Comparison of ENCODE assay signal across 8 mouse cellular contexts in genomic region chr7:144180885-144181284, GRCm38 (mm10).
DNase-seq lines count a peak whose midpoint lies in the region; ATAC-seq lines count a peak whose summit lies in the region.

No protein-coding gene starts in this region.

- no peaks in the 10 kb centered on the region for H3K36me3 ChIP-seq in kidney, embryonic 14.5 days (ENCODE audit: control insufficient read depth, insufficient read depth, low read length)
- H3K36me3 ChIP-seq in liver, embryonic 13.5 days, result no peaks in the 10 kb centered on the region
- H3K36me3 ChIP-seq in neural tube, embryonic 14.5 days (ENCODE audit: control insufficient read depth, insufficient read depth, low read length), result no peaks in the 10 kb centered on the region

- peak; percentile 12 for DNase-seq in kidney, adult 11 months
- DNase-seq in adrenal gland, adult 18-20 months (ENCODE audit: low spot score in 2 of 2), result peak; percentile 46 to 56
- DNase-seq in embryo, embryonic 11 days, result peak; percentile 79
- peak; percentile 58 for DNase-seq in induced T-regulatory cell, adult 2 months (ENCODE audit: low read depth)
- peak; percentile 8 for DNase-seq in liver, embryonic 13.5 days
- DNase-seq in thymus, postnatal 14 days, result peak; percentile 49

- H3K27me3 ChIP-seq in kidney, embryonic 14.5 days (ENCODE audit: control insufficient read depth, insufficient read depth, low read length), result peaks cover 7% of the 10 kb centered on the region; the same call in 1 of the 2 replicates
- peaks cover 15% of the 10 kb centered on the region for H3K27me3 ChIP-seq in liver, embryonic 13.5 days
- H3K27me3 ChIP-seq in neural tube, embryonic 14.5 days (ENCODE audit: control insufficient read depth, insufficient read depth, low read length), result no peaks in the 10 kb centered on the region

- H3K4me3 ChIP-seq in kidney, embryonic 14.5 days (ENCODE audit: low read length), result no peak overlapping the region
- no peak overlapping the region for H3K4me3 ChIP-seq in liver, embryonic 13.5 days (replicated peaks)
- H3K4me3 ChIP-seq in neural tube, embryonic 14.5 days (ENCODE audit: low read depth, low read length), result no peak overlapping the region

- 29% methylated on average over 6 of the region's 6 CpGs for WGBS in kidney, embryonic 14.5 days
- WGBS in liver, embryonic 13.5 days (ENCODE audit: insufficient replicate concordance), result 20% methylated on average over 6 of the region's 6 CpGs
- WGBS in neural tube, embryonic 14.5 days, result 15% methylated on average over 6 of the region's 6 CpGs

- H3K4me1 ChIP-seq in kidney, embryonic 14.5 days (ENCODE audit: control insufficient read depth, insufficient read depth, low read length), result peaks cover 6% of the 10 kb centered on the region; the same call in 1 of the 2 replicates
- H3K4me1 ChIP-seq in liver, embryonic 13.5 days (replicated peaks), result no peaks in the 10 kb centered on the region
- peaks cover 9% of the 10 kb centered on the region; the same call in 1 of the 2 replicates for H3K4me1 ChIP-seq in neural tube, embryonic 14.5 days (ENCODE audit: control insufficient read depth, insufficient read depth, low read length)

- no peak overlapping the region for H3K27ac ChIP-seq in kidney, embryonic 14.5 days (ENCODE audit: low read depth, low read length)
- H3K27ac ChIP-seq in liver, embryonic 13.5 days, result no peak overlapping the region
- H3K27ac ChIP-seq in neural tube, embryonic 14.5 days (ENCODE audit: low read depth, low read length), result no peak overlapping the region

- H3K9me3 ChIP-seq in kidney, embryonic 14.5 days (ENCODE audit: control insufficient read depth, low read length), result no peaks in the 10 kb centered on the region
- no peaks in the 10 kb centered on the region for H3K9me3 ChIP-seq in liver, embryonic 13.5 days (replicated peaks)
- H3K9me3 ChIP-seq in neural tube, embryonic 14.5 days (ENCODE audit: control insufficient read depth, low read length), result no peaks in the 10 kb centered on the region

- no peak overlapping the region for H3K4me2 ChIP-seq in kidney, embryonic 14.5 days (replicated peaks; ENCODE audit: low read depth, low read length)
- no peak overlapping the region for H3K4me2 ChIP-seq in liver, embryonic 13.5 days
- no peak overlapping the region for H3K4me2 ChIP-seq in neural tube, embryonic 14.5 days (ENCODE audit: low read depth, low read length)

- H3K9ac ChIP-seq in kidney, embryonic 14.5 days (ENCODE audit: low read depth, low read length), result no peak overlapping the region
- no peak overlapping the region for H3K9ac ChIP-seq in liver, embryonic 13.5 days
- H3K9ac ChIP-seq in neural tube, embryonic 14.5 days (replicated peaks; ENCODE audit: low read depth, low read length), result no peak overlapping the region

- no peak for ATAC-seq in kidney, embryonic 14.5 days (ENCODE audit: low FRiP score, low TSS enrichment)
- ATAC-seq in liver, embryonic 13.5 days (ENCODE audit: low read depth), result no peak
- ATAC-seq in neural tube, embryonic 14.5 days (ENCODE audit: low read depth), result peak; percentile 67; the same call in 1 of the 2 replicates

Comparison
In these comparisons a context has a peak if more than half of its experiments do, and no peak if none do; other contexts are left out.
1. DNase-seq: peak in every context shown above with its lines; median percentile 79 in embryo, embryonic 11 days; 58 in induced T-regulatory cell, adult 2 months; 51 in adrenal gland, adult 18-20 months; 49 in thymus, postnatal 14 days; 12 in kidney, adult 11 months; 8 in liver, embryonic 13.5 days.